Mouse (Mus musculus): ENCODE data around the gene Adtrp. TPM values are rescaled to one million over a fixed set of nuclear protein-coding genes. Genes with fewer than 3 reads are reported as not detected.

The Adtrp gene
- polyA plus RNA-seq, 2 experiments = 3.9 to 9.3 TPM

DNA sequence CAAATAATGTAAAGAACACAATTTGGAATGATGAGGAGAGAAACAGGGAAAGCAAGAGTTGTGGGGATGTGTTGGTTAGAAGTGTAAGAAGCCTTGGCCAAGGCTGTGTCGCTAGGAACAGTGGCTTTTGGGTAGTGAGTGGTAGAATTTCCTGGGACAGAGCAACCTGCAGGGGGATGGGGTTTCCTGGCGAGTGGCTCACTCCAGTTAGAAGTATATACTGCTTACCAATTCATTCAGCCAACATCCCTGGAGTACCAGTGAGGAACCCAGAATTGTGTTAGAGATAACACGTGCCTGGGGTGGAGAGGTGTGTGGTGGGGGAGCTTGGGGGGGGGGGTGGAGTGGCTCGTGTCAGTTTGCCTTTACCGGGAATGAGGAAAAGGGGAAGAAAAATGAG, 25.4 kb downstream of the Adtrp start:
- H3K27ac ChIP-seq (replicated peaks; ENCODE audit: low read depth, low read length) = no peak overlapping the region
- ATAC-seq (ENCODE audit: low FRiP score, low read depth) = no peak

DNA sequence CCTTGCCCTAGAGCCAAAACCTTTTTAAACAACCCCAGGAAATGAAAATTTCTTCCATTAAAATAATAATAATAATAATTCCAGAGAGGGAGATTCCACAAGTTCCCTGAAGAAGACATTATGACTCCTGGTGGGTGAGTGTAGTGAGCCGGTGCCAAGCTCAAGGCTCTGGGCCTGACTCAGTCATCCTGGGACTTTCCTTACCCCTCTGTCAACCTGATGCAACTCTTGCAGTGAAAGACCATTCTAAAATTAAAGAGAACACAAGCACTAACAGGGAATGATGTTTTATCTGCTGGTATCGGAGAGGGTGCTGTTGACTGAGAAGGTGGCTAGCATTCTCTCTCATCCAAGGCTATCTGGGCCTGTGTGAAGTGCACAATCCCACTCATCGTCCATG, 26.5 kb downstream of the Adtrp start:
- Histone ChIP-seq H3K9me3 (ENCODE audit: control insufficient read depth, low read length) (no peaks in the 10 kb centered on the region), H3K4me3 (replicated peaks; ENCODE audit: low read length) (no peak overlapping the region), H3K4me1 (ENCODE audit: control insufficient read depth, insufficient read depth, low read length) (no peaks in the 10 kb centered on the region), H3K36me3 (ENCODE audit: control insufficient read depth, insufficient read depth, low read length) (no peaks in the 10 kb centered on the region), H3K27ac (replicated peaks; ENCODE audit: low read depth, low read length) (no peak overlapping the region), H3K9ac (ENCODE audit: low read depth, low read length, severe bottlenecking) (no peak overlapping the region), H3K4me2 (replicated peaks; ENCODE audit: low read depth, low read length, severe bottlenecking) (no peak overlapping the region), H3K27me3 (ENCODE audit: control insufficient read depth, insufficient read depth, low read length) (no peaks in the 10 kb centered on the region)
- TF ChIP-seq POLR2A (IDR thresholded peaks at IDR 0.05; ENCODE audit: borderline replicate concordance, extremely low read depth, insufficient read depth, insufficient read length) = no peak
- DNase-seq (ENCODE audit: low spot score) = no peak
- no peak for ATAC-seq (ENCODE audit: low FRiP score, low read depth)
- WGBS = 88% methylated on average over 3 of the region's 3 CpGs

More for the DNA sequence above, 25.4 kb downstream of the Adtrp start:
- no peak overlapping the region for H3K4me3 ChIP-seq (replicated peaks; ENCODE audit: low read length)
- no peak overlapping the region for H3K4me2 ChIP-seq (replicated peaks; ENCODE audit: low read depth, low read length, severe bottlenecking)
- H3K27me3 ChIP-seq (ENCODE audit: control insufficient read depth, insufficient read depth, low read length) = no peaks in the 10 kb centered on the region
- no peak for TF ChIP-seq POLR2A (IDR thresholded peaks at IDR 0.05; ENCODE audit: borderline replicate concordance, extremely low read depth, insufficient read depth, insufficient read length)
- 37% methylated on average over 5 of the region's 5 CpGs for WGBS
- H3K36me3 ChIP-seq (ENCODE audit: control insufficient read depth, insufficient read depth, low read length) = no peaks in the 10 kb centered on the region
- H3K9ac ChIP-seq (ENCODE audit: low read depth, low read length, severe bottlenecking) = no peak overlapping the region
- DNase-seq (ENCODE audit: low spot score) = no peak
- H3K9me3 ChIP-seq (ENCODE audit: control insufficient read depth, low read length) = no peaks in the 10 kb centered on the region
- H3K4me1 ChIP-seq (ENCODE audit: control insufficient read depth, insufficient read depth, low read length) = no peaks in the 10 kb centered on the region

DNA sequence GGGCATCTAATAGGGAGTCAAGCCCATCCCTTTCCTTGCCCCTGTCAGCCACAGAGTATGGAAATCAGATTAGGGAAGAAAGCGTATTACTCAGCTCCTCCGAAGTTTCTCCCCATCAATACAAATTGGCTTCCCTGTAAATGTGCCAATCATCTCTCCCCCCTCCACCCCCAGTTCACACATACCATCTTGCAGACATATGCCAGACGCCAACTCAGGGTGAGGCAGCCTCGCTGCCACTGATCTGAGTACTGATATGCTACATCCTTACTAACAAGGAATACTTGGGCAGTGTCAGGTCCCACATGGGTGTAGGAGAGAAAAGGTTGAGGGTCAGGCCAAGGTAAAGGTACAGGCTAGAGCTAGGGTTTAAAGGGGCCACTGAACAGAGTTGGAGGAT, 27.6 kb downstream of the Adtrp start:
- no peak for DNase-seq (ENCODE audit: low spot score)
- Histone ChIP-seq H3K4me1 (ENCODE audit: control insufficient read depth, insufficient read depth, low read length) (no peaks in the 10 kb centered on the region), H3K9ac (ENCODE audit: low read depth, low read length, severe bottlenecking) (no peak overlapping the region), H3K27ac (replicated peaks; ENCODE audit: low read depth, low read length) (no peak overlapping the region), H3K4me2 (replicated peaks; ENCODE audit: low read depth, low read length, severe bottlenecking) (no peak overlapping the region), H3K27me3 (ENCODE audit: control insufficient read depth, insufficient read depth, low read length) (no peaks in the 10 kb centered on the region), H3K4me3 (replicated peaks; ENCODE audit: low read length) (no peak overlapping the region), H3K9me3 (ENCODE audit: control insufficient read depth, low read length) (no peaks in the 10 kb centered on the region), H3K36me3 (ENCODE audit: control insufficient read depth, insufficient read depth, low read length) (no peaks in the 10 kb centered on the region)
- no peak for TF ChIP-seq POLR2A (IDR thresholded peaks at IDR 0.05; ENCODE audit: borderline replicate concordance, extremely low read depth, insufficient read depth, insufficient read length)
- no peak for ATAC-seq (ENCODE audit: low FRiP score, low read depth)
- 57% methylated on average over 4 of the region's 4 CpGs for WGBS

DNA sequence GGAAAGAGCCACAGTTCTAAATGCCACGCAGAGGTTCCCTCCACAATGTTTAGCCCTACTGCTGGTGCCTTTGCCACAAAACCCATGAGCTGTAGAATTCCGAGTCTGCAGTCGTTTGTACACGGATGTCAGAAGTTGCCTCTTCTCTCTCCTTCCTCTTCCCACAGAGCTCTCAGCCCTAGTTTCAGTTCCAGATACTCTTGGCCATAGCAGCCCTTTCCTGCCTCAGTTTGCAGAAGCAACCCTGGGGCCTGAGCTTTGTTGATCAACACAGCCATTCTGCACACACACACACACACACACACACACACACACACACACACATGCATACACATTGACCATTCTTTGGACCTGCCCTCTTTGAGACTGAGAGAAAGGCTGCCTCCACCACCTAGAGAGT, 28.0 kb downstream of the Adtrp start:
- DNase-seq (ENCODE audit: low spot score) (no peak), ATAC-seq (ENCODE audit: low FRiP score, low read depth) (no peak)
- H3K4me2 ChIP-seq (replicated peaks; ENCODE audit: low read depth, low read length, severe bottlenecking) = no peak overlapping the region
- no peaks in the 10 kb centered on the region for H3K9me3 ChIP-seq (ENCODE audit: control insufficient read depth, low read length)
- H3K27ac ChIP-seq (replicated peaks; ENCODE audit: low read depth, low read length) = no peak overlapping the region
- H3K9ac ChIP-seq (ENCODE audit: low read depth, low read length, severe bottlenecking) = no peak overlapping the region
- no peak overlapping the region for H3K4me3 ChIP-seq (replicated peaks; ENCODE audit: low read length)
- no peaks in the 10 kb centered on the region for H3K4me1 ChIP-seq (ENCODE audit: control insufficient read depth, insufficient read depth, low read length)
- TF ChIP-seq POLR2A (IDR thresholded peaks at IDR 0.05; ENCODE audit: borderline replicate concordance, extremely low read depth, insufficient read depth, insufficient read length) = no peak
- no peaks in the 10 kb centered on the region for H3K27me3 ChIP-seq (ENCODE audit: control insufficient read depth, insufficient read depth, low read length)
- H3K36me3 ChIP-seq (ENCODE audit: control insufficient read depth, insufficient read depth, low read length) = no peaks in the 10 kb centered on the region
- 93% methylated on average over 4 of the region's 4 CpGs for WGBS

DNA sequence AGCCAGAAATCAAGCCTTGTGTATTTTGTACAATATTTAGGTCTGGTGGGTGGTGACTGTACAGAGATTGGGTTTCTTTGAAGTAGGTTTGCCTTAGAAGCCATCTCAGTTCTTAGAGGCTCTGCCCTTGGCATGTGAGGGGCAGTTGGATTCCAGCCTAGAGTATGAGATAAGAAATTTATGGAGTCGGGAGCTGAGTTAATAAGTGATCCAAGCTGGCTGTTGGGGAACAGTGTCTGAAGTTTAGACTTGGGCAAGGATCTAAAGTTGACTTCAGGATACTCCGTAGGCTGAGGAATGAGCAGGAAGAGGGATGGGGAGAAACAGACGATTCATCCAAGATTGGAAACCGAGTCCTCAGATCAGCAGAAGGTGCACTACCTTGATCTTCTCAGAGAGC, 29.9 kb downstream of the Adtrp start:
- no peak overlapping the region for H3K4me3 ChIP-seq (replicated peaks; ENCODE audit: low read length)
- TF ChIP-seq POLR2A (IDR thresholded peaks at IDR 0.05; ENCODE audit: borderline replicate concordance, extremely low read depth, insufficient read depth, insufficient read length) = no peak
- 84% methylated on average over 4 of the region's 4 CpGs for WGBS
- H3K9ac ChIP-seq (ENCODE audit: low read depth, low read length, severe bottlenecking) = no peak overlapping the region
- H3K27ac ChIP-seq (replicated peaks; ENCODE audit: low read depth, low read length) = no peak overlapping the region
- no peaks in the 10 kb centered on the region for H3K27me3 ChIP-seq (ENCODE audit: control insufficient read depth, insufficient read depth, low read length)
- 0 out of 2 replicates have a peak, but pooled peaks have one; percentile 12 for ATAC-seq (ENCODE audit: low FRiP score, low read depth)
- H3K4me2 ChIP-seq (replicated peaks; ENCODE audit: low read depth, low read length, severe bottlenecking) = no peak overlapping the region
- H3K36me3 ChIP-seq (ENCODE audit: control insufficient read depth, insufficient read depth, low read length) = no peaks in the 10 kb centered on the region
- no peaks in the 10 kb centered on the region for H3K4me1 ChIP-seq (ENCODE audit: control insufficient read depth, insufficient read depth, low read length)
- H3K9me3 ChIP-seq (ENCODE audit: control insufficient read depth, low read length) = no peaks in the 10 kb centered on the region
- DNase-seq (ENCODE audit: low spot score) = no peak

DNA sequence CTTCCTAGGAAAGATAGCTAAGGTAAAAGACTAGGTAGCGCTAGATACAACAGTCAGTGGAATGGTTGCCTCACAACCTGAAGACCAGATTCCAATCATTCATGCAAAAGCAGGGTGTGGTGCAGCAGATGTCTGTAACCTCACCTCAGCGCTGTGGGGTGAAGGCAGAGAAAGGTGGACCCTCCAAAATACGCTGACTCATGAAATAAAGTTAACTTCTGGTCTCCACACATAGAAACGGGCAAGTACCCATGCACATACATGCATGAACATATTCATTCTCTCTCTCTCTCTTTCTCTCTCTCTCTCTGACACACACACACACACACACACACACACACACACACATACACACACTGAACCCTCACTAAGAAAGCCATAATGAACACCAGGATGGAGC, 30.8 kb downstream of the Adtrp start:
- TF ChIP-seq POLR2A (IDR thresholded peaks at IDR 0.05; ENCODE audit: borderline replicate concordance, extremely low read depth, insufficient read depth, insufficient read length) = no peak
- Histone ChIP-seq H3K27ac (replicated peaks; ENCODE audit: low read depth, low read length) (no peak overlapping the region), H3K9me3 (ENCODE audit: control insufficient read depth, low read length) (no peaks in the 10 kb centered on the region), H3K9ac (ENCODE audit: low read depth, low read length, severe bottlenecking) (no peak overlapping the region), H3K4me3 (replicated peaks; ENCODE audit: low read length) (no peak overlapping the region), H3K4me2 (replicated peaks; ENCODE audit: low read depth, low read length, severe bottlenecking) (no peak overlapping the region), H3K4me1 (ENCODE audit: control insufficient read depth, insufficient read depth, low read length) (no peaks in the 10 kb centered on the region), H3K27me3 (ENCODE audit: control insufficient read depth, insufficient read depth, low read length) (no peaks in the 10 kb centered on the region), H3K36me3 (ENCODE audit: control insufficient read depth, insufficient read depth, low read length) (no peaks in the 10 kb centered on the region)
- ATAC-seq (ENCODE audit: low FRiP score, low read depth) = no peak
- no peak for DNase-seq (ENCODE audit: low spot score)
- 88% methylated on average over 4 of the region's 4 CpGs for WGBS

Data from limb, embryonic 14.5 days (tissue).